Mouse (Mus musculus): ENCODE data around the gene Pvalb.

- TF ChIP-seq GATA1 (IDR thresholded peaks at IDR 0.05; ENCODE audit: borderline replicate concordance, low read length) (no peak), FLI1 (IDR thresholded peaks at IDR 0.05; ENCODE audit: low read length) (no peak)
Observed at GRCm38 (mm10) chr15:78170708-78171107, 35.5 kb downstream of the Pvalb start.
